Mouse (Mus musculus): ENCODE measurements around the gene Surf4.
"Not testable (repeated sequence)": the region's sequence is repeated elsewhere in the genome, so short reads cannot be mapped to it uniquely, and the experiment has no call there.

Gene Surf4

DNA sequence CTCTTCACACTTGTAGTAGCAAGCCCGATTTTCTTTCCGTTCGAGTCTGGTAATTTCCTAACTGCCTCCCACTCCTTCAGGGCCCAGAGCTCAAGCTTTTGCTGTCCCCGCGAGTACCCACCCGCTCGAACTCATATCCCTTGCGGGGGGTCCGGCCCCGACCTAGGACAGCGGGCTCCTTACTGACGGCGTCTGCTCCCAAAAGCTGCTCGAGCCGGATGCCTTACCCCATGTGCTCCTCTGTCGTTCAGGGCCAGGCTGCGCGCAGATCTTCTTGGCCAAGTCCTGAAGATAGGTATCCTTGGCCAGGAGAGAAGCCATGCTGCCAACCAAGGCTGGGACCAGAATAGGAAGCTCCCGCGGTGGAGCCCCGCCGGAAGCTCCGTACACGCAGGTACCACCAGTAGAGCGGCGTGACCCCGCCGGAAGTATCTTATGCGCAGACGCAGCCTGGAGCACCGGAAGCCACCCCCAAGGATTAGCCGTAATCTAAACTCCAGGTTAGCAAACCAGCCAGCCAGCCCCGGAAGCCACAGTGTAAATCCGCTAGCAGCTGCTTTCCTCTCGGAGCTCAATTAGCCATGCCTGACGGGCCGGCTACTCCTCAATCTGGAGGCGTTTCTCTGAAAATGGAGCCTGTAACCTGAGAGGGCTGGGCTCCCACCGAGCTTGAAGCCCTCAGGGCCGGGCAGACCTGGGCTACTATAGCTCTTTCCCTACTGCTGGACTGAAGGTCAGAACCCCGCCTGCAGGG, 31.1 kb downstream of the Surf4 start, which contains the start of gene Surf6:
Gene Surf6, minus strand, starts transcription at position 413 of the 754 bp plus-strand sequence.
- peak; percentile 92 to 93 for DNase-seq (ENCODE audit: low spot score in 2 of 2)

DNA sequence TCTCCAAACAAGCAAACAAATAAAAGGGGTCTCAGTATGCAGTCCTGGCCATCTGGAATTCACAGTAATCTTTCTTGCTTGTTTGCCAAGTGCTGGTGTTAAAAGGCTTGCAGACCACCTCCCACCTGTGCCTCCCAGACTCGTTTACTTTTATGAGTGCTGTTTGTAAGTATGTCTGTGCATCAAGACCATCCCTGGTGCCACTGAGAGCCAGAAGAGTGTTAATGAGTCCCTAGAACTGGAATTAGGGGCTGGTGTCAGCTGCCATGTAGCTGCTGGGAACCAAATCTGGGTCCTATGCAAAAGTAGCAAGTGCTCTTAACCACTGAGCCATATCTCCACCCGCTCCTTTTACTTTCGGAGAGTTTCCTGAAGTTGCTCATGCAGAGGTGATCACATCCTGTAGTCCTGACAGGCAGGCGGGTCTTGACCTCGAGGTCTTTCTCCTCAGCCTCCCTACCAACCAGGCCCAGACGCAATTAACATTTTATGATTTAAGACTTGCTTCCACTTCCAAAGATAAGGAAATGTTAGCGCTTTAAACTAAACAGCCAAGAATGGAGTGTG, 31.8 kb downstream of the Surf4 start:
- no peak for DNase-seq (ENCODE audit: low spot score in 2 of 2)

DNA sequence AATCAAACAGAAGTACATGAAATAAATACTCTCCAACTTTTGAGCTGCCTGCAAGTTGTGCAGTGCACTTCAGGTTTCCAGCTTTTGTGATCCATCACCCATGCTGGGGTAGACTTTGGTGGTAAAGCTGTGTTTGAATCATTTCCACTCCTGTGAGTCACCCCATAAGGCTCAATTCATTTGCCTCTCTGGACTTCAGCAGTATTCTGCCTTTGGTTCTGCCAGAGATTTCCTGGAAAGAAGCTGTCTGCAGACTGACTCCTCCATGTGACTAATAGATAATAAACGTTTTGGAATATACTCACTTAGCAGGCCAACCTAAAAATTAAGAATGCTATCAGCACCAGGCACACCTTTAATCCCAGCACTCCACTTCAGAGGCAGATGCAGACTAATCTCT, 33.0 kb downstream of the Surf4 start:
- DNase-seq (ENCODE audit: low spot score in 2 of 2): no peak

DNA sequence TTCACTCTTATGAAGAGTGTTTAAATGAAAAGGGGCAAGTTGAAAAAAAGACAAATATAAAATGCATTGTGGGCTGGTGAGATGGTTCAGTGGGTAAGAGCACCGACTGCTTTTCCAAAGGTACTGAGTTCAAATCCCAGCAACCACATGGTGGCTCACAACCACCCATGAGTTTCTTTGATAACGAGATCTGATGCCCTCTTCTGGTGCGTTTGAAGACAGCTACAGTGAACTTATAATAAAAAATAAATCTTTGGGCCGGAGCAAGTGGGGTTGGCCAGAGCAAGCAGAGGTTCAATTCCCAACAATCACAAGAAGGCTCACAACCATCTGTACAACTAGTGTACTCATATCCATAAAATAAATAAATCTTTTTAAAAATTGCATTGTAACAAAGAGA, 37.8 kb downstream of the Surf4 start:
- no peak for DNase-seq (ENCODE audit: low spot score in 2 of 2)

DNA sequence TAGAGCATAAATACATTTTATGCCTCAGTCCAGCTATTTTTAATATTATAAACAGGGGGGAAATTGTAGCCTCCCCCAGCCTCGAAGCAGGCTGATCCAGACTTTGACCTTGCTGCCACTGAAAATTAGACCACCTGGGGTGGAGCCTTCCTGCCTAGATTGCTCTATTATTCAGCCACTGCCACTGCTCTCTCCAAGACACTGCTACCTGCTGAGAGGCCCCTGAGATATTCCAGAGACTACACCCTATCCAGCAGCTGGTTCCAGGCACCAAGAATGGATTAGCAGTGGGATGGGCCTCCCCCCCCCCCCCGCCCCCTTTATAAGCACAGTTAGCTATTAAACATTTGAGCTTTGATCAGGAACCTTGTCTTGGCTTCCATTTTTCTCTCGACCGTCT, 47.6 kb downstream of the Surf4 start:
- DNase-seq (ENCODE audit: low spot score in 2 of 2): not testable (repeated sequence)

DNA sequence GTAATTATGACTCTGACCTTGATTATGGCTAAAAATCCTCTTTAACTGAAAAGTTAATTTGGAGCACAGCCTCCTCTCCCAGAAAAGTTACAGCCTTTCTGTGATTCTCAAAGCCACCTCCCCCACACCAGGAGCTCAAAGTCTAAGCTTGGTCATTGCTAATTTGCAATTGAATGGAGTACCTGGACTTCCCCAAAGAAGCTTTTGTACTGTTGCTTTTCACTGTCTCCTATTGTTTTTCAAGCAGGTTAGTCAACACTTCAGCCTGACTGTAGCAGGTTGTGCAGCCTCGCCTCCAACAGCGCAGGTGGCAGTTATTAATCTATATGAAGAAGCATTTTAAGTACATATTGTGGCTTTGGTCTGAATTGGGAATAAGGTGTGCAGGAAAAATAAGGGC, 48.2 kb downstream of the Surf4 start:
- not testable (repeated sequence) for DNase-seq (ENCODE audit: low spot score in 2 of 2)

DNA sequence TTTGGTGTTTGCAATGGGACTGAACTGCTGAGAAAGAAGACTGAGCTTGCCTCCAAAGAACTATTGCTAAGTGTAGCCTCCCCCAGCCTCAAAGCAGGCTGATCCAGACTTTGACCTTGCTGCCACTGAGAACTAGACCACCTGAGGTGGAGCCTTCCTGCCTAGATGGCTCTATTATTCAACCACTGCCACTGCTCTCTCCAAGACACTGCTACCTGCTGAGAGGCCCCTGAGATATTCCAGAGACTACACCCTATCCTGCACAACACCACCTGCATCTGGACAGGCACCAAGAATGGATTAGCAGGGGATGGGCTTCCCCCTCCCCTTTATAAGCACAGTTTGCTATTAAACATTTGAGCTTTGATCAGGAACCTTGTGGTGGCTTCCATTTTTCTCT, 55.2 kb downstream of the Surf4 start:
- DNase-seq (ENCODE audit: low spot score in 2 of 2): no peak

DNA sequence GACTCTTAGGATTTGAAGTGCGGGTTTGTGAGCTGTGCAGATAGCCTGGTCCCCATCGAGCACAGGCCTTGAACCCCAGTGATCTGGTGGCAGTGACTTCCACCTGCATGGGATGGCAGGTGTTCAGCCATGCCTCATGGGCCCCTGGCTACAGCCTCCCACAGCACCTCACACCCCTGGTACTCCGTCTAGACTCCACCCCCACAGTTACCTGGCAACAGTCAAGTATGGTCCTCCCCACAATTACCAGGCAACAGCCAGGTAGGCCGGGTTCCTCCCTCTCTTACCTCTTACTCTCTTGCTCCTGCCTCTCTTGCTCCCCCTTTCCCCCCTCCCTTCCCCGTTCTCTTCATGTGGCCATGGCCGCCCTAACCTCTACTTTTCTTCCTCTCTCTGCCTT, 63.1 kb downstream of the Surf4 start:
- DNase-seq (ENCODE audit: low spot score in 2 of 2): no peak

All from frontal cortex, postnatal 10 days (tissue).